Mouse (Mus musculus) neural tube, embryonic 14.5 days (tissue): ENCODE measurements at regions not wholly inside any gene's neighbourhood (a gene's known extent, or its start where the extent isn't known, plus 50 kb on each side); places are given as distances from the start of the nearest gene placed in this dataset.

Experiments used
- ATAC-seq: fragments of 200-750 bp; cut with Nextera tagmentation; 2 replicates; pipeline ENCODE4 v1.8.0; 2017; ENCODE audit warnings: low read depth, mild to moderate bottlenecking, moderate TSS enrichment, moderate library complexity
- H3K27ac ChIP-seq: fragments of 300-500 bp; sonication (generic); 2 replicates; pipeline ENCODE4 v1.5.1; 2014; ENCODE audit warnings: low read depth, mild to moderate bottlenecking, control low read depth, low read length, moderate library complexity, mixed read lengths
- H3K27me3 ChIP-seq: fragments of 300-500 bp; sonication (generic); 2 replicates; pipeline ENCODE4 v1.6.1; 2014; ENCODE audit warnings: low read length; ENCODE audit not compliant: control insufficient read depth, insufficient read depth
- H3K36me3 ChIP-seq: fragments of 300-500 bp; sonication (generic); 2 replicates; pipeline ENCODE4 v1.6.1; 2014; ENCODE audit warnings: low read length, mixed read lengths; ENCODE audit not compliant: control insufficient read depth, insufficient read depth
- H3K4me1 ChIP-seq: fragments of 300-500 bp; sonication (generic); 2 replicates; pipeline ENCODE4 v1.6.1; 2014; ENCODE audit warnings: low read length; ENCODE audit not compliant: control insufficient read depth, insufficient read depth
- H3K4me2 ChIP-seq: fragments of 300-500 bp; sonication (generic); 2 replicates; pipeline ENCODE4 v1.6.1; 2014; ENCODE audit warnings: mild to moderate bottlenecking, low read depth, low read length, control low read depth
- H3K4me3 ChIP-seq: fragments of 300-500 bp; sonication (generic); 2 replicates; pipeline ENCODE4 v1.5.1; 2014; ENCODE audit warnings: low read depth, low read length, control low read depth, mixed read lengths
- H3K9ac ChIP-seq: fragments of 300-500 bp; sonication (generic); replicated peaks from 2 replicates; pipeline ENCODE4 v1.6.1; 2014; ENCODE audit warnings: low read depth, mild to moderate bottlenecking, control low read depth, low read length, mixed read lengths
- H3K9me3 ChIP-seq: fragments of 300-500 bp; sonication (generic); 2 replicates; pipeline ENCODE4 v1.6.1; 2016; ENCODE audit warnings: low read length; ENCODE audit not compliant: control insufficient read depth
- WGBS: fragments of 180-500 bp; shearing (Covaris S2); extraction: QIAGEN DNeasy Blood & Tissue Kit; methylation state at CpG from one replicate; pipeline ENCODE4 v1.1.7; 2014; 5-methylcytosine and 5-hydroxymethylcytosine counted together

- no peak overlapping the region for H3K9ac ChIP-seq
- H3K9me3 ChIP-seq, result no peaks in the 10 kb centered on the region
- H3K27ac ChIP-seq, result no peak overlapping the region
- no peak for ATAC-seq
- WGBS, result 90% methylated on average over 1 of the region's 1 CpGs
- H3K27me3 ChIP-seq, result no peaks in the 10 kb centered on the region
- 0 out of 2 replicates have a peak, but pooled peaks cover 3% of the 10 kb centered on the region for H3K4me1 ChIP-seq
- no peak overlapping the region for H3K4me2 ChIP-seq
- H3K4me3 ChIP-seq, result no peak overlapping the region
- no peaks in the 10 kb centered on the region for H3K36me3 ChIP-seq
Observed at GRCm38 (mm10) chr16:93011474-93011873, 185.5 kb upstream of the Runx1 start.

GRCm38 (mm10) chr16:93006321-93006984 is 180.5 kb upstream of the Runx1 start:
- H3K9ac ChIP-seq, result no peak overlapping the region; the same call in 1 of the 2 replicates

GRCm38 (mm10) chr16:93005470-93005869 is 179.5 kb upstream of the Runx1 start:
- H3K27me3 ChIP-seq, result no peaks in the 10 kb centered on the region
- 0 out of 2 replicates have a peak, but pooled peaks cover 4% of the 10 kb centered on the region for H3K4me1 ChIP-seq
- H3K9ac ChIP-seq, result no peak overlapping the region
- no peak for ATAC-seq
- H3K36me3 ChIP-seq, result no peaks in the 10 kb centered on the region
- H3K9me3 ChIP-seq, result no peaks in the 10 kb centered on the region
- H3K4me3 ChIP-seq, result no peak overlapping the region
- no peak overlapping the region for H3K4me2 ChIP-seq
- 10% methylated on average over 8 of the region's 8 CpGs for WGBS
- no peak overlapping the region for H3K27ac ChIP-seq

More at GRCm38 (mm10) chr16:93006321-93006984, 180.5 kb upstream of the Runx1 start:
- ATAC-seq, result no peak
- H3K36me3 ChIP-seq, result no peaks in the 10 kb centered on the region
- 3% methylated on average over 21 of the region's 21 CpGs for WGBS
- 0 out of 2 replicates have a peak overlapping the region, but pooled peaks have one; percentile 6 for H3K4me3 ChIP-seq
- no peak overlapping the region for H3K27ac ChIP-seq
- H3K9me3 ChIP-seq, result no peaks in the 10 kb centered on the region
- peak overlapping the region; percentile 35 for H3K4me2 ChIP-seq
- H3K27me3 ChIP-seq, result no peaks in the 10 kb centered on the region
- H3K4me1 ChIP-seq, result 0 out of 2 replicates have a peak, but pooled peaks cover 4% of the 10 kb centered on the region

GRCm38 (mm10) chr16:93003830-93004229 is 177.9 kb upstream of the Runx1 start:
- Histone ChIP-seq H3K4me3 (no peak overlapping the region), H3K27me3 (no peaks in the 10 kb centered on the region), H3K4me1 (0 out of 2 replicates have a peak, but pooled peaks cover 4% of the 10 kb centered on the region), H3K9ac (no peak overlapping the region), H3K36me3 (no peaks in the 10 kb centered on the region), H3K9me3 (no peaks in the 10 kb centered on the region), H3K27ac (no peak overlapping the region), H3K4me2 (no peak overlapping the region)
- no peak for ATAC-seq
- WGBS, result 86% methylated on average over 4 of the region's 4 CpGs

- Histone ChIP-seq H3K4me2 (no peak overlapping the region), H3K9ac (no peak overlapping the region), H3K36me3 (no peaks in the 10 kb centered on the region), H3K4me3 (no peak overlapping the region), H3K9me3 (no peaks in the 10 kb centered on the region), H3K27me3 (no peaks in the 10 kb centered on the region), H3K4me1 (no peaks in the 10 kb centered on the region), H3K27ac (no peak overlapping the region)
- WGBS, result 90% methylated on average over 3 of the region's 3 CpGs
- ATAC-seq, result no peak
Observed at GRCm38 (mm10) chr16:92998689-92999088, 172.7 kb upstream of the Runx1 start.

GRCm38 (mm10) chr16:92997636-92998035 is 171.7 kb upstream of the Runx1 start:
- H3K4me3 ChIP-seq, result no peak overlapping the region
- no peak overlapping the region for H3K9ac ChIP-seq
- no peak overlapping the region for H3K27ac ChIP-seq
- no peak for ATAC-seq
- no peaks in the 10 kb centered on the region for H3K36me3 ChIP-seq
- no peaks in the 10 kb centered on the region for H3K9me3 ChIP-seq
- H3K4me1 ChIP-seq, result no peaks in the 10 kb centered on the region
- no peaks in the 10 kb centered on the region for H3K27me3 ChIP-seq
- 80% methylated on average over 6 of the region's 6 CpGs for WGBS
- H3K4me2 ChIP-seq, result no peak overlapping the region

- ATAC-seq, result no peak
- no peaks in the 10 kb centered on the region for H3K27me3 ChIP-seq
- no peaks in the 10 kb centered on the region for H3K9me3 ChIP-seq
- H3K4me2 ChIP-seq, result no peak overlapping the region
- WGBS, result 90% methylated on average over 4 of the region's 4 CpGs
- H3K36me3 ChIP-seq, result no peaks in the 10 kb centered on the region
- H3K4me1 ChIP-seq, result no peaks in the 10 kb centered on the region
- no peak overlapping the region for H3K4me3 ChIP-seq
- no peak overlapping the region for H3K9ac ChIP-seq
- H3K27ac ChIP-seq, result no peak overlapping the region
Observed at GRCm38 (mm10) chr16:92995993-92996350, 170.0 kb upstream of the Runx1 start.

- no peak for ATAC-seq
- Histone ChIP-seq H3K4me2 (no peak overlapping the region), H3K27me3 (no peaks in the 10 kb centered on the region), H3K4me3 (no peak overlapping the region), H3K9me3 (no peaks in the 10 kb centered on the region), H3K4me1 (no peaks in the 10 kb centered on the region), H3K9ac (no peak overlapping the region), H3K36me3 (no peaks in the 10 kb centered on the region), H3K27ac (no peak overlapping the region)
- WGBS, result 81% methylated on average over 13 of the region's 13 CpGs
Observed at GRCm38 (mm10) chr16:92995132-92995992, 169.4 kb upstream of the Runx1 start.

- Histone ChIP-seq H3K4me1 (no peaks in the 10 kb centered on the region), H3K27ac (no peak overlapping the region), H3K4me2 (no peak overlapping the region), H3K27me3 (no peaks in the 10 kb centered on the region), H3K4me3 (no peak overlapping the region), H3K9me3 (no peaks in the 10 kb centered on the region), H3K9ac (no peak overlapping the region), H3K36me3 (no peaks in the 10 kb centered on the region)
- ATAC-seq, result no peak
- WGBS, result 61% methylated on average over 3 of the region's 3 CpGs
Observed at GRCm38 (mm10) chr16:92992876-92993275, 166.9 kb upstream of the Runx1 start.
